Mouse (Mus musculus): ENCODE results near the gene Ddx51.

The Ddx51 gene

GRCm38 (mm10) chr5:110652719-110653648 lies at the start of gene Ddx51, which contains the start of gene Noc4l:
Gene Ddx51 (plus strand): TSS chr5:110653451.
Gene Noc4l (minus strand): TSS chr5:110653417.
- DNase-seq (ENCODE audit: low spot score) = peak; percentile 97

GRCm38 (mm10) chr5:110604311-110604710 lies 48.9 kb upstream of the Ddx51 start:
- DNase-seq (ENCODE audit: low spot score) = no peak

GRCm38 (mm10) chr5:110605531-110606221 lies 47.6 kb upstream of the Ddx51 start:
- no peak for DNase-seq (ENCODE audit: low spot score)

- no peak for DNase-seq (ENCODE audit: low spot score)
These were observed 45.5 kb upstream of the Ddx51 start for GRCm38 (mm10) chr5:110607767-110608166.

- DNase-seq (ENCODE audit: low spot score) = no peak
These were observed 44.9 kb upstream of the Ddx51 start for GRCm38 (mm10) chr5:110608336-110608735.

GRCm38 (mm10) chr5:110608941-110609340 lies 44.3 kb upstream of the Ddx51 start:
- no peak for DNase-seq (ENCODE audit: low spot score)

GRCm38 (mm10) chr5:110609425-110609824 lies 43.8 kb upstream of the Ddx51 start:
- DNase-seq (ENCODE audit: low spot score) = no peak

GRCm38 (mm10) chr5:110609868-110610267 lies 43.4 kb upstream of the Ddx51 start:
- DNase-seq (ENCODE audit: low spot score) = no peak

GRCm38 (mm10) chr5:110610484-110610883 lies 42.8 kb upstream of the Ddx51 start:
- no peak for DNase-seq (ENCODE audit: low spot score)

- no peak for DNase-seq (ENCODE audit: low spot score)
These were observed 41.7 kb upstream of the Ddx51 start for GRCm38 (mm10) chr5:110611435-110612158.

GRCm38 (mm10) chr5:110619226-110619625 lies 34.0 kb upstream of the Ddx51 start:
- DNase-seq (ENCODE audit: low spot score) = no peak

GRCm38 (mm10) chr5:110624319-110624718 lies 28.9 kb upstream of the Ddx51 start:
- no peak for DNase-seq (ENCODE audit: low spot score)

- no peak for DNase-seq (ENCODE audit: low spot score)
These were observed 25.9 kb upstream of the Ddx51 start for GRCm38 (mm10) chr5:110627351-110627750.

- no peak for DNase-seq (ENCODE audit: low spot score)
These were observed 25.1 kb upstream of the Ddx51 start for GRCm38 (mm10) chr5:110628156-110628555.

- no peak for DNase-seq (ENCODE audit: low spot score)
These were observed 23.6 kb upstream of the Ddx51 start for GRCm38 (mm10) chr5:110629525-110630120.

GRCm38 (mm10) chr5:110635951-110636707 lies 17.1 kb upstream of the Ddx51 start:
- DNase-seq (ENCODE audit: low spot score) = no peak

GRCm38 (mm10) chr5:110638306-110639074 lies 14.8 kb upstream of the Ddx51 start:
- DNase-seq (ENCODE audit: low spot score) = no peak

- peak; percentile 46 for DNase-seq (ENCODE audit: low spot score)
These were observed 13.8 kb upstream of the Ddx51 start for GRCm38 (mm10) chr5:110639459-110639858.

GRCm38 (mm10) chr5:110646377-110646776 lies 6.9 kb upstream of the Ddx51 start:
- DNase-seq (ENCODE audit: low spot score) = no peak

- DNase-seq (ENCODE audit: low spot score) = no peak
These were observed 435 bp downstream of the Ddx51 start for GRCm38 (mm10) chr5:110653686-110654085.

Data from urinary bladder, postnatal 25 days (tissue).